Mouse (Mus musculus) intestine, embryonic 16.5 days (tissue): Measurements from ENCODE around the gene Rnf40. TPM values are rescaled to one million over a fixed set of nuclear protein-coding genes. Genes with fewer than 3 reads are reported as not detected.

Source experiments
- ATAC-seq: fragments of 200-750 bp; cut with Nextera tagmentation; 2 replicates; pipeline ENCODE4 v1.8.0; 2017; ENCODE audit warnings: moderate TSS enrichment, moderate library complexity
- H3K27ac ChIP-seq: fragments of 300-500 bp; sonication (generic); 2 replicates; pipeline ENCODE4 v1.5.1; 2014; ENCODE audit warnings: mild to moderate bottlenecking, low read length
- H3K27me3 ChIP-seq: fragments of 300-500 bp; sonication (generic); replicated peaks from 2 replicates; pipeline ENCODE4 v1.6.1; 2014; ENCODE audit warnings: low read length, control low read depth, mixed read lengths; ENCODE audit not compliant: control insufficient read depth, insufficient read depth
- H3K36me3 ChIP-seq: fragments of 300-500 bp; sonication (generic); 2 replicates; pipeline ENCODE4 v1.6.1; 2014; ENCODE audit warnings: low read length, control low read depth; ENCODE audit not compliant: control insufficient read depth, insufficient read depth
- H3K4me1 ChIP-seq: fragments of 300-500 bp; sonication (generic); 2 replicates; pipeline ENCODE4 v1.6.1; 2014; ENCODE audit warnings: low read length, control low read depth, mixed read lengths; ENCODE audit not compliant: control insufficient read depth, insufficient read depth
- H3K4me2 ChIP-seq: fragments of 300-500 bp; sonication (generic); 2 replicates; pipeline ENCODE4 v1.6.1; 2014; ENCODE audit warnings: low read depth, low read length, control low read depth
- H3K4me3 ChIP-seq: fragments of 300-500 bp; sonication (generic); 2 replicates; pipeline ENCODE4 v1.5.1; 2014; ENCODE audit warnings: mild to moderate bottlenecking, low read length
- H3K9ac ChIP-seq: fragments of 300-500 bp; sonication (generic); 2 replicates; pipeline ENCODE4 v1.6.1; 2014; ENCODE audit warnings: low read depth, low read length
- H3K9me3 ChIP-seq: fragments of 300-500 bp; sonication (generic); 2 replicates; pipeline ENCODE4 v1.6.1; 2016; ENCODE audit warnings: low read length, control low read depth; ENCODE audit not compliant: control insufficient read depth
- WGBS: fragments of 180-500 bp; shearing (Covaris S2); extraction: QIAGEN DNeasy Blood & Tissue Kit; methylation state at CpG from one replicate; pipeline ENCODE4 v1.1.7; 2014; 5-methylcytosine and 5-hydroxymethylcytosine counted together
- polyA plus RNA-seq: library from polyadenylated mRNA; unstranded; fragments of >200 nt; fragmentation: Nextera tagmentation; extraction: Ambion mirVana; gene quantifications from 2 replicates; pipeline ENCODE4 v1.2.1, GENCODE M21; 2015

The Rnf40 gene
- polyA plus RNA-seq, 1 experiment from 2014 or later = 35.2 TPM

DNA sequence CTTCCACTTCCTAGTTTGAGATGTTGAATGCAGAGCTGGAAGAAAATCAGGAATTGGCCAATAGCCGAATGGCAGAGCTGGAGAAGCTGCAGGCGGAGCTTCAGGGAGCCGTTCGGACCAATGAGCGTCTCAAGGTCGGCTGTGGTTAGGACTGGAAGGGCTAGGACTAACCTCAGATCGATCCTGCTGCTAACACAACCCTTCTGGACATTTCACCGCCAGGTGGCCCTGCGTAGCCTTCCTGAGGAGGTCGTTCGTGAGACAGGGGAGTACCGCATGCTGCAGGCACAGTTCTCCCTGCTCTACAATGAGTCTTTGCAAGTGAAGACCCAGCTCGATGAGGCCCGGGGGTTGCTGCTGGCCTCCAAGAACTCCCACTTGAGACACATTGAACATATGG, 4.0 kb downstream of the Rnf40 start:
- H3K27ac ChIP-seq = no peak overlapping the region
- peaks cover 52% of the 10 kb centered on the region for H3K36me3 ChIP-seq
- 82% methylated on average over 14 of the region's 14 CpGs for WGBS
- no peak overlapping the region for H3K4me2 ChIP-seq
- peaks cover 10% of the 10 kb centered on the region for H3K4me1 ChIP-seq
- no peak overlapping the region for H3K9ac ChIP-seq
- ATAC-seq = no peak
- H3K9me3 ChIP-seq = no peaks in the 10 kb centered on the region
- no peaks in the 10 kb centered on the region for H3K27me3 ChIP-seq
- H3K4me3 ChIP-seq = no peak overlapping the region

- H3K27me3 ChIP-seq = no peaks in the 10 kb centered on the region
- H3K4me2 ChIP-seq = no peak overlapping the region
- H3K9ac ChIP-seq = no peak overlapping the region
- H3K9me3 ChIP-seq = no peaks in the 10 kb centered on the region
- ATAC-seq = no peak
- WGBS = 95% methylated on average over 17 of the region's 17 CpGs
- peaks cover 55% of the 10 kb centered on the region for H3K36me3 ChIP-seq
- no peak overlapping the region for H3K4me3 ChIP-seq
- no peak overlapping the region for H3K27ac ChIP-seq
- H3K4me1 ChIP-seq = no peaks in the 10 kb centered on the region
Observed at GRCm38 (mm10) chr7:127596747-127597146, 8.2 kb downstream of the Rnf40 start.

DNA sequence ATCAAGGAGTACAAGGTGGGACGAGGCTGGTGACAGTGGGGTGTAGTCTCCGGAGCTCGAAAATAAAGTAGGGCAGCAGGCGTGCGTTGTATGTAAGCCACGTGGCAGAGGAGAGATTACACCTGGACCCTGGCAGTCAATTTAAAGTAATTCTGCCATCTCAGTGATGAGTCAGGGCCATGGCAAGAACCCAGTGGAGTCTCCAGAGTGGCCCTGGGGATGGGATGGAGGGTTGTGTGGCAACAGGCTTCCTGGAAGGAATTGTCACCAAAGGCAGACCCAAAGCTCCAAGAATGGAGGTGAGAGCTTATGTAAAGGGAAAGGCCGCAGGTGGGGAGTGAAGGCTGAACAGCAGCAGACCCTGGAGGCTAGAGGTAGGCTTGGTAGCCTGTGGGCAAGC, 12.0 kb downstream of the Rnf40 start:
- WGBS = 95% methylated on average over 7 of the region's 7 CpGs
- Histone ChIP-seq H3K4me3 (no peak overlapping the region), H3K4me2 (no peak overlapping the region), H3K36me3 (peaks cover 36% of the 10 kb centered on the region), H3K27ac (no peak overlapping the region), H3K27me3 (no peaks in the 10 kb centered on the region), H3K9ac (no peak overlapping the region), H3K9me3 (no peaks in the 10 kb centered on the region), H3K4me1 (no peaks in the 10 kb centered on the region)
- no peak for ATAC-seq

DNA sequence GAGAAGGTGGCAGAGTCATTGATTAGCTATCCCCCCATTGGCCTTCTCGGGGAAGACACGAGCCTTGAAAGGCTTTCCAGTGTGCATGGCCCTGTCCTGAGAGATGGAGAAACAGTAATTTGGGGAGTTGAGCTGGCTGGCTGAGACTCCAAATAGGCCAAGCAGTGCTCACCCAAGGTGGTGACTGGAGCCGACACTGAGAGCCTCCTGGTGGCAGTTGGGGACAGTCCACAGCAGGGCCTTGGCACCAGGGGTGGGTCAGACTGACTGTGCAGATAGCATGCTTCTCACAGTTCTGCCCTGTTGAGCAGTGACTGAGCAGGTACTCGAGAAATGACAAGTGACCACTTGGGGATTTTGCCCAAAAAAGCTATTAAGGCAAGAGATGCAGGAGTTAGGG, 13.2 kb downstream of the Rnf40 start:
- H3K36me3 ChIP-seq = peaks cover 26% of the 10 kb centered on the region
- H3K9me3 ChIP-seq = no peaks in the 10 kb centered on the region
- ATAC-seq = no peak
- no peaks in the 10 kb centered on the region for H3K27me3 ChIP-seq
- H3K9ac ChIP-seq = no peak overlapping the region
- WGBS = 83% methylated on average over 4 of the region's 4 CpGs
- H3K27ac ChIP-seq = no peak overlapping the region
- H3K4me3 ChIP-seq = no peak overlapping the region
- H3K4me1 ChIP-seq = no peaks in the 10 kb centered on the region
- H3K4me2 ChIP-seq = no peak overlapping the region

DNA sequence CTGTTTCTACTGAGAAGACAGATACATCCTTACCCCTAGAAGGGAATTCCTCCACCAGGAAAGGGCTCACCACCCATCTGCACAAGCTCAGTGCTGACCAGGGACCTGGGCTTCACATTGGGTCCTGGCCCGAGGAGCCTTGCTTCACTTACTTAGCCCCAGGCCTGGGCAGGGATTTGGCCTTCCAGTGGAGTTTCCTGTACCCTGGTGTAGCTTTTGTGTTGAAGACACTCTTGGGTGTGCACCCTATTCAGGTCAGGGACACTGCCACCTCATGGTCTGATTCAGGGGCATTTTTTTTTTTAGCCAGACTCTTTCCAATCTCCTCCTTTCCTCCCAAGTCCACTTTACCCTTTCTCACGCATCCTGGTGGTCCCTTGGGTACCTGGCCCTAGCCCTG, 14.3 kb downstream of the Rnf40 start:
- Histone ChIP-seq H3K9ac (no peak overlapping the region), H3K27me3 (no peaks in the 10 kb centered on the region), H3K9me3 (no peaks in the 10 kb centered on the region), H3K4me3 (no peak overlapping the region), H3K4me1 (no peaks in the 10 kb centered on the region), H3K27ac (no peak overlapping the region), H3K36me3 (peaks cover 19% of the 10 kb centered on the region; the same call in 1 of the 2 replicates), H3K4me2 (no peak overlapping the region)
- no peak for ATAC-seq
- WGBS = 92% methylated on average over 2 of the region's 2 CpGs

DNA sequence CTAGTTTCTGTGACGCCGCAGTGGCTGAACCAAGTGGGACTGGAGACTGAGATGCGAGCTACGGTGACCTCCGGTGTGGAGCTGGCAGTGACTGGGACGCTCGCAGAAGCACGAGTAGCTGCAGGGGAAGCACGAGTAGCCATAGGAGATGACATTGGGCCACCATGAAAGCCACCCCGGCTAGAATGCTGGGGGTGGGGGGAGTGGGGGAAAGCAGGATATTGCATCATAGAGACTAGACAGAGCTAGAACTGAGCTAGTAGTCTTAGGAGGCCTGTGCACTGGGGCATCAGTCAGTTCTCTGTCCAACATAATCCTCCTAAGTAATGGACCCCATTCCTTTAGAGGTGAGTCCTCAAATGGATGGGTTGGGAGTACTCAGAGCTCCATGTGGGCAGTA, 15.7 kb downstream of the Rnf40 start:
- no peak for ATAC-seq
- Histone ChIP-seq H3K4me3 (no peak overlapping the region), H3K9ac (no peak overlapping the region), H3K4me2 (no peak overlapping the region), H3K4me1 (no peaks in the 10 kb centered on the region), H3K27me3 (no peaks in the 10 kb centered on the region), H3K36me3 (peaks cover 17% of the 10 kb centered on the region; the same call in 1 of the 2 replicates), H3K9me3 (no peaks in the 10 kb centered on the region), H3K27ac (no peak overlapping the region)
- 87% methylated on average over 10 of the region's 10 CpGs for WGBS

DNA sequence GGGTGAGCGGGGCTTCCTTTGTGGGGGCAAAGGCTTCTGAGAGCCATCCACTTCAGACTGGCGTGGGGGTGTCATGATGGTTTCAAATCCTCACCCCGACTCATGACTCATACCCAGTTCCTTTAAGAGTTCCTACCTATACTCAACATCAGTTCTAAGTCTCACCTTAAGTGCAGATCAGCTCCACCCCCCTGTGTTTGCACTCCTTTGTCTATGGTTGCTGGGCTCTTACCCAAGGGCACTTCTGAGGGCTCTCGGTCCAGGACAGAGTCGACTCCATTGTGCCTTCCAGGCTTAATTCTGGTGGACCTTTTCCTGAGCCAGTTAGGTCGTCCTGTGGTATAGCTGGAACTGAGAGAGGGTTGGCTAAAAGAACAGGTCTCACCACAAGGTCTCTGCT, 18.6 kb downstream of the Rnf40 start:
- H3K4me2 ChIP-seq = no peak overlapping the region
- H3K9ac ChIP-seq = no peak overlapping the region
- no peak overlapping the region for H3K4me3 ChIP-seq
- WGBS = 80% methylated on average over 6 of the region's 6 CpGs
- no peaks in the 10 kb centered on the region for H3K4me1 ChIP-seq
- peaks cover 29% of the 10 kb centered on the region for H3K36me3 ChIP-seq
- no peak overlapping the region for H3K27ac ChIP-seq
- no peak for ATAC-seq
- H3K27me3 ChIP-seq = no peaks in the 10 kb centered on the region
- no peaks in the 10 kb centered on the region for H3K9me3 ChIP-seq

- H3K36me3 ChIP-seq = peaks cover 29% of the 10 kb centered on the region
Observed at GRCm38 (mm10) chr7:127611011-127611410, 22.4 kb downstream of the Rnf40 start.

DNA sequence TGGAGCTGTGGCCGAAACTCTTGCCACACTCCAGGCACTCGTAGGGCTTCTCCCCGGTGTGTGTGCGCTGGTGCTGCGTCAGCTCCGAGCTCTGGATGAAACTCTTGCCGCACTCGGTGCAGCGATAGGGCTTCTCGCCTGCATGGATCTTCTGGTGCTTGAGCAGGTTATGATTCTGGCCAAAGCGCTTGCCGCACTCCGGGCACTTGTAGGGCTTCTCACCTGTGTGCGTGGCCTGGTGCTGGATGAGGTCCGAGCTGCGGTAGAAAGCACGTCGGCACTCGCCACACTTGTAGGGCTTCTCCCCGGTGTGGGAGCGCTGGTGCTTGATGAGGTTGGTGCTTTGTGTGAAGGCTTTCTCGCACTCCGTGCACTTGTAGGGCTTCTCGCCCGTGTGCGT, 23.0 kb downstream of the Rnf40 start:
- H3K9ac ChIP-seq = no peak overlapping the region
- peaks cover 6% of the 10 kb centered on the region for H3K4me1 ChIP-seq
- no peak for ATAC-seq
- H3K9me3 ChIP-seq = no peaks in the 10 kb centered on the region
- no peak overlapping the region for H3K4me3 ChIP-seq
- H3K27ac ChIP-seq = no peak overlapping the region
- 95% methylated on average over 26 of the region's 26 CpGs for WGBS
- no peaks in the 10 kb centered on the region for H3K27me3 ChIP-seq
- H3K36me3 ChIP-seq = peaks cover 29% of the 10 kb centered on the region
- H3K4me2 ChIP-seq = no peak overlapping the region

More at GRCm38 (mm10) chr7:127611011-127611410, 22.4 kb downstream of the Rnf40 start:
- peaks cover 6% of the 10 kb centered on the region for H3K4me1 ChIP-seq
- no peaks in the 10 kb centered on the region for H3K9me3 ChIP-seq
- H3K4me3 ChIP-seq = no peak overlapping the region
- no peak overlapping the region for H3K9ac ChIP-seq
- H3K4me2 ChIP-seq = no peak overlapping the region
- H3K27me3 ChIP-seq = no peaks in the 10 kb centered on the region
- 96% methylated on average over 29 of the region's 29 CpGs for WGBS
- no peak overlapping the region for H3K27ac ChIP-seq
- no peak for ATAC-seq

- Histone ChIP-seq H3K9me3 (no peaks in the 10 kb centered on the region), H3K27me3 (no peaks in the 10 kb centered on the region), H3K4me2 (peak overlapping the region; percentile 72; the same call in 1 of the 2 replicates), H3K9ac (no peak overlapping the region; the same call in 1 of the 2 replicates), H3K4me3 (peak overlapping the region; percentile 100; the same call in 1 of the 2 replicates), H3K4me1 (peaks cover 6% of the 10 kb centered on the region), H3K36me3 (peaks cover 29% of the 10 kb centered on the region), H3K27ac (no peak overlapping the region)
- ATAC-seq = no peak
- 86% methylated on average over 8 of the region's 8 CpGs for WGBS
Observed at GRCm38 (mm10) chr7:127613501-127613900, 24.9 kb downstream of the Rnf40 start.
